ENCODE assay signal across 14 mouse cellular contexts in the genomic region with DNA sequence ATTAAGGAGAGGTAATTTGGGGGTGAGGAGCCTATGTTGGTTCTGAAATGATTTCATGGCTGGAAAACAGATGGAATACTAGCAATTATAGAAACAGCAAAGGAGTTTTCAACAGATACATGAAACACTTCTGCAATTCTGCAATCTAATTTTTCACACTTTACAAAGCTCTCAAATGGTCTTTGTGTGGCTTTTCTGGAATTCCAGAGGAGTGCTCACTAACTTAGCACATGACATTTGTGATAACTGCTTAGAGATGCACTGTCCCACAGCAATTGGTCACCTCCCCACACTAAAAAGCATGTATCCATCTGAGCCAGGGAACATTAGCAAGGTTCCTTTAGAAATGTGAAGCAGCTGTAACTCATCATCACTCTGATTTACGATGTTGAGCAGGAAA.
DNase-seq lines count a peak whose midpoint lies in the region.
"Had no signal": no experiment of that assay in that cellular context is flagged by ENCODE, and none has a peak within 500 bp of the region (broad histone marks: within the 10 kb centered on the region; RNA-seq: fewer than 3 reads in every experiment).

No protein-coding gene starts in this region.

- peak; percentile 6 to 22 for DNase-seq in frontal cortex, adult 2 months (ENCODE audit: extremely low spot score in 1 of 2, low spot score in 1 of 2)
- no peak for DNase-seq in frontal cortex, postnatal 10 days (ENCODE audit: low spot score in 2 of 2)
- peak; percentile 10 to 16 for DNase-seq in right cerebral cortex, adult 2 months (ENCODE audit: low spot score in 2 of 2)
- no peak for DNase-seq in right cerebral cortex, adult 18-20 months
- no peak for DNase-seq in lung, postnatal 14 days
- DNase-seq: adrenal gland, adult 2 months; adrenal gland, postnatal 10 days; adrenal gland, postnatal 25 days; cerebellum, adult 11-12 months; cerebellum, adult 2 months; cerebellum, adult 9-10 months; cerebellum, postnatal 10 days; cerebellum, postnatal 25 days; forebrain, postnatal 0 days had no signal

Comparison
In these comparisons a context has a peak if more than half of its experiments do, and no peak if none do; other contexts are left out.
1. DNase-seq: peak in frontal cortex, adult 2 months (2 of 2) and right cerebral cortex, adult 2 months (2 of 2); none in frontal cortex, postnatal 10 days (0 of 2), right cerebral cortex, adult 18-20 months (single experiment) and lung, postnatal 14 days (single experiment).